Mouse (Mus musculus): Measurements from ENCODE around the gene Cyp4a14.
"Not testable (repeated sequence)": the region's sequence is repeated elsewhere in the genome, so short reads cannot be mapped to it uniquely, and the experiment has no call there.

Gene Cyp4a14

GRCm38 (mm10) chr4:115496001-115496400 is at the start of gene Cyp4a14:
Cyp4a14 (minus strand) TSS chr4:115496142.
- no peak for DNase-seq (ENCODE audit: low spot score in 2 of 2)

GRCm38 (mm10) chr4:115545101-115545500 is 49.2 kb upstream of the Cyp4a14 start:
- DNase-seq (ENCODE audit: low spot score in 2 of 2), result no peak

- DNase-seq (ENCODE audit: low spot score in 2 of 2), result no peak
These were observed 25.8 kb upstream of the Cyp4a14 start for GRCm38 (mm10) chr4:115521766-115522165.

GRCm38 (mm10) chr4:115519444-115519843 is 23.5 kb upstream of the Cyp4a14 start:
- no peak for DNase-seq (ENCODE audit: low spot score in 2 of 2)

- not testable (repeated sequence) for DNase-seq (ENCODE audit: low spot score in 2 of 2)
These were observed 22.1 kb upstream of the Cyp4a14 start, which contains the start of gene Cyp4a10 for GRCm38 (mm10) chr4:115518000-115518399. Cyp4a10 (plus strand) TSS chr4:115518264.

- not testable (repeated sequence) for DNase-seq (ENCODE audit: low spot score in 2 of 2)
These were observed 18.0 kb upstream of the Cyp4a14 start for GRCm38 (mm10) chr4:115513964-115514363.

- no peak for DNase-seq (ENCODE audit: low spot score in 2 of 2)
These were observed 1.5 kb upstream of the Cyp4a14 start for GRCm38 (mm10) chr4:115497466-115497865.

- DNase-seq (ENCODE audit: low spot score in 2 of 2), result no peak
These were observed 14.8 kb downstream of the Cyp4a14 start for GRCm38 (mm10) chr4:115481006-115481652.

- not testable (repeated sequence) for DNase-seq (ENCODE audit: low spot score in 2 of 2)
These were observed 19.9 kb downstream of the Cyp4a14 start for GRCm38 (mm10) chr4:115476051-115476450.

- DNase-seq (ENCODE audit: low spot score in 2 of 2), result not testable (repeated sequence)
These were observed 22.4 kb downstream of the Cyp4a14 start for GRCm38 (mm10) chr4:115473585-115473984.

- DNase-seq (ENCODE audit: low spot score in 2 of 2), result no peak
These were observed 43.6 kb downstream of the Cyp4a14 start, which contains the start of gene Cyp4a30b for GRCm38 (mm10) chr4:115452304-115452703. Cyp4a30b (plus strand) TSS chr4:115452604.

- DNase-seq (ENCODE audit: low spot score in 2 of 2), result no peak
These were observed 45.3 kb downstream of the Cyp4a14 start for GRCm38 (mm10) chr4:115450577-115451137.

Measured in thymus, postnatal 10 days (tissue).